Mouse (Mus musculus): ENCODE results near the gene Sbk3. TPM values are rescaled to one million over a fixed set of nuclear protein-coding genes. Genes with fewer than 3 reads are reported as not detected.
A peak's percentile ranks its signal among the peaks of the same experiment; 100 is the strongest.

The Sbk3 gene
- polyA plus RNA-seq, 1 experiment from 2014 or later = not detected

GRCm38 (mm10) chr7:4972321-4973047 is 1.5 kb upstream of the Sbk3 start:
- WGBS = 79% methylated on average over 18 of the region's 18 CpGs
- Histone ChIP-seq H3K9ac (ENCODE audit: low read depth, low read length) (no peak overlapping the region), H3K36me3 (ENCODE audit: control insufficient read depth, insufficient read depth, low read length) (no peaks in the 10 kb centered on the region), H3K9me3 (ENCODE audit: control insufficient read depth, low read length) (no peaks in the 10 kb centered on the region), H3K27ac (ENCODE audit: low read depth, low read length) (no peak overlapping the region), H3K4me3 (ENCODE audit: low read depth, low read length) (no peak overlapping the region), H3K4me1 (replicated peaks; ENCODE audit: control insufficient read depth, insufficient read depth, low read length) (no peaks in the 10 kb centered on the region), H3K4me2 (replicated peaks; ENCODE audit: low read depth, low read length) (no peak overlapping the region), H3K27me3 (ENCODE audit: control insufficient read depth, insufficient read depth, low read length) (no peaks in the 10 kb centered on the region)
- DNase-seq (ENCODE audit: low spot score) (no peak), ATAC-seq (ENCODE audit: low FRiP score) (no peak)

GRCm38 (mm10) chr7:4971710-4972109 is 742 bp upstream of the Sbk3 start:
- 28% methylated on average over 7 of the region's 7 CpGs for WGBS

GRCm38 (mm10) chr7:4964988-4965387 is 6.0 kb downstream of the Sbk3 start:
- Histone ChIP-seq H3K9ac (ENCODE audit: low read depth, low read length) (no peak overlapping the region), H3K4me3 (ENCODE audit: low read depth, low read length) (no peak overlapping the region), H3K9me3 (ENCODE audit: control insufficient read depth, low read length) (no peaks in the 10 kb centered on the region), H3K36me3 (ENCODE audit: control insufficient read depth, insufficient read depth, low read length) (no peaks in the 10 kb centered on the region), H3K27ac (ENCODE audit: low read depth, low read length) (no peak overlapping the region), H3K4me2 (replicated peaks; ENCODE audit: low read depth, low read length) (no peak overlapping the region), H3K4me1 (replicated peaks; ENCODE audit: control insufficient read depth, insufficient read depth, low read length) (no peaks in the 10 kb centered on the region), H3K27me3 (ENCODE audit: control insufficient read depth, insufficient read depth, low read length) (no peaks in the 10 kb centered on the region)
- DNase-seq (ENCODE audit: low spot score) = no peak
- 85% methylated on average over 5 of the region's 5 CpGs for WGBS
- ATAC-seq (ENCODE audit: low FRiP score) = no peak

More at GRCm38 (mm10) chr7:4971710-4972109, 742 bp upstream of the Sbk3 start:
- Histone ChIP-seq H3K4me2 (replicated peaks; ENCODE audit: low read depth, low read length) (no peak overlapping the region), H3K27me3 (ENCODE audit: control insufficient read depth, insufficient read depth, low read length) (no peaks in the 10 kb centered on the region), H3K36me3 (ENCODE audit: control insufficient read depth, insufficient read depth, low read length) (no peaks in the 10 kb centered on the region), H3K4me3 (ENCODE audit: low read depth, low read length) (no peak overlapping the region), H3K9ac (ENCODE audit: low read depth, low read length) (no peak overlapping the region), H3K4me1 (replicated peaks; ENCODE audit: control insufficient read depth, insufficient read depth, low read length) (no peaks in the 10 kb centered on the region), H3K27ac (ENCODE audit: low read depth, low read length) (no peak overlapping the region), H3K9me3 (ENCODE audit: control insufficient read depth, low read length) (no peaks in the 10 kb centered on the region)
- DNase-seq (ENCODE audit: low spot score) (no peak), ATAC-seq (ENCODE audit: low FRiP score) (no peak)

- ATAC-seq (ENCODE audit: low FRiP score) = peak; percentile 54; the same call in 1 of the 2 replicates
- WGBS = 8% methylated on average over 10 of the region's 10 CpGs
- H3K4me2 ChIP-seq (replicated peaks; ENCODE audit: low read depth, low read length) = no peak within 1 kb of the TSS
Measured at GRCm38 (mm10) chr7:4964272-4964671, 6.7 kb downstream of the Sbk3 start, which contains the start of gene Sbk2. Gene Sbk2, minus strand, starts transcription at chr7:4964406.

GRCm38 (mm10) chr7:4963527-4963926 is 7.4 kb downstream of the Sbk3 start:
- Histone ChIP-seq H3K9ac (ENCODE audit: low read depth, low read length) (no peak overlapping the region), H3K4me3 (ENCODE audit: low read depth, low read length) (no peak overlapping the region), H3K4me1 (replicated peaks; ENCODE audit: control insufficient read depth, insufficient read depth, low read length) (no peaks in the 10 kb centered on the region), H3K27me3 (ENCODE audit: control insufficient read depth, insufficient read depth, low read length) (no peaks in the 10 kb centered on the region), H3K4me2 (replicated peaks; ENCODE audit: low read depth, low read length) (no peak overlapping the region), H3K36me3 (ENCODE audit: control insufficient read depth, insufficient read depth, low read length) (no peaks in the 10 kb centered on the region), H3K9me3 (ENCODE audit: control insufficient read depth, low read length) (no peaks in the 10 kb centered on the region), H3K27ac (ENCODE audit: low read depth, low read length) (no peak overlapping the region)
- no peak for ATAC-seq (ENCODE audit: low FRiP score)
- DNase-seq (ENCODE audit: low spot score) = no peak
- WGBS = 81% methylated on average over 5 of the region's 5 CpGs

More at GRCm38 (mm10) chr7:4964272-4964671, 6.7 kb downstream of the Sbk3 start, which contains the start of gene Sbk2:
- Histone ChIP-seq H3K36me3 (ENCODE audit: control insufficient read depth, insufficient read depth, low read length) (no peaks in the 10 kb centered on the region), H3K27ac (ENCODE audit: low read depth, low read length) (no peak within 1 kb of the TSS), H3K27me3 (ENCODE audit: control insufficient read depth, insufficient read depth, low read length) (no peaks in the 10 kb centered on the region), H3K4me3 (ENCODE audit: low read depth, low read length) (no peak within 1 kb of the TSS), H3K4me1 (replicated peaks; ENCODE audit: control insufficient read depth, insufficient read depth, low read length) (no peaks in the 10 kb centered on the region), H3K9ac (ENCODE audit: low read depth, low read length) (no peak within 1 kb of the TSS), H3K9me3 (ENCODE audit: control insufficient read depth, low read length) (no peaks in the 10 kb centered on the region)
- DNase-seq (ENCODE audit: low spot score) = peak; percentile 66

GRCm38 (mm10) chr7:4957361-4957760 is 13.6 kb downstream of the Sbk3 start:
- H3K36me3 ChIP-seq (ENCODE audit: control insufficient read depth, insufficient read depth, low read length) = no peaks in the 10 kb centered on the region
- no peak overlapping the region for H3K27ac ChIP-seq (ENCODE audit: low read depth, low read length)
- no peak for DNase-seq (ENCODE audit: low spot score)
- no peaks in the 10 kb centered on the region for H3K27me3 ChIP-seq (ENCODE audit: control insufficient read depth, insufficient read depth, low read length)
- no peak overlapping the region for H3K9ac ChIP-seq (ENCODE audit: low read depth, low read length)
- H3K9me3 ChIP-seq (ENCODE audit: control insufficient read depth, low read length) = no peaks in the 10 kb centered on the region
- no peak for ATAC-seq (ENCODE audit: low FRiP score)
- H3K4me3 ChIP-seq (ENCODE audit: low read depth, low read length) = no peak overlapping the region
- H3K4me2 ChIP-seq (replicated peaks; ENCODE audit: low read depth, low read length) = no peak overlapping the region
- no peaks in the 10 kb centered on the region for H3K4me1 ChIP-seq (replicated peaks; ENCODE audit: control insufficient read depth, insufficient read depth, low read length)
- WGBS = 88% methylated on average over 10 of the region's 10 CpGs

GRCm38 (mm10) chr7:4953815-4954445 is 17.0 kb downstream of the Sbk3 start:
- Histone ChIP-seq H3K4me2 (replicated peaks; ENCODE audit: low read depth, low read length) (no peak overlapping the region), H3K27ac (ENCODE audit: low read depth, low read length) (no peak overlapping the region), H3K4me3 (ENCODE audit: low read depth, low read length) (no peak overlapping the region), H3K9ac (ENCODE audit: low read depth, low read length) (no peak overlapping the region), H3K9me3 (ENCODE audit: control insufficient read depth, low read length) (no peaks in the 10 kb centered on the region), H3K4me1 (replicated peaks; ENCODE audit: control insufficient read depth, insufficient read depth, low read length) (no peaks in the 10 kb centered on the region), H3K27me3 (ENCODE audit: control insufficient read depth, insufficient read depth, low read length) (no peaks in the 10 kb centered on the region), H3K36me3 (ENCODE audit: control insufficient read depth, insufficient read depth, low read length) (no peaks in the 10 kb centered on the region)
- WGBS = 27% methylated on average over 10 of the region's 10 CpGs
- DNase-seq (ENCODE audit: low spot score) (no peak), ATAC-seq (ENCODE audit: low FRiP score) (no peak)

- no peak overlapping the region for H3K9ac ChIP-seq (ENCODE audit: low read depth, low read length)
- WGBS = 84% methylated on average over 19 of the region's 19 CpGs
- H3K4me3 ChIP-seq (ENCODE audit: low read depth, low read length) = no peak overlapping the region
- DNase-seq (ENCODE audit: low spot score) = no peak
- H3K4me1 ChIP-seq (replicated peaks; ENCODE audit: control insufficient read depth, insufficient read depth, low read length) = no peaks in the 10 kb centered on the region
- no peak overlapping the region for H3K4me2 ChIP-seq (replicated peaks; ENCODE audit: low read depth, low read length)
- no peaks in the 10 kb centered on the region for H3K27me3 ChIP-seq (ENCODE audit: control insufficient read depth, insufficient read depth, low read length)
- no peaks in the 10 kb centered on the region for H3K36me3 ChIP-seq (ENCODE audit: control insufficient read depth, insufficient read depth, low read length)
- no peak for ATAC-seq (ENCODE audit: low FRiP score)
- H3K9me3 ChIP-seq (ENCODE audit: control insufficient read depth, low read length) = no peaks in the 10 kb centered on the region
- no peak overlapping the region for H3K27ac ChIP-seq (ENCODE audit: low read depth, low read length)
Measured at GRCm38 (mm10) chr7:4950561-4951342, 20.2 kb downstream of the Sbk3 start.

All from hindbrain, embryonic 11.5 days (tissue).